Mouse (Mus musculus) CH12.LX (cell line): ENCODE data around the gene Abhd6. TPM values are rescaled to one million over a fixed set of nuclear protein-coding genes. Genes with fewer than 3 reads are reported as not detected.
"Not testable (repeated sequence)": the region's sequence is repeated elsewhere in the genome, so short reads cannot be mapped to it uniquely, and the experiment has no call there.

Source experiments
- DNase-seq: peaks from one replicate; pipeline ENCODE4 v3.0.0-alpha.2; 2013; ENCODE audit errors: extremely low read depth
- H3K27ac ChIP-seq: 2 replicates; pipeline ENCODE4 v1.5.1; 2012; ENCODE audit warnings: low read depth, mild to moderate bottlenecking, control low read depth, moderate library complexity; ENCODE audit not compliant: insufficient read depth
- H3K27me3 ChIP-seq: replicated peaks from 2 replicates; pipeline ENCODE3; 2012; ENCODE audit warnings: inconsistent platforms
- H3K36me3 ChIP-seq, 2 experiments: replicated peaks in 1 of 2; 2 replicates each; pipeline versions ENCODE3 to v1.6.1; 2012; ENCODE audit warnings: inconsistent platforms in 1 of 2, low read length in 1 of 2, mild to moderate bottlenecking in 1 of 2, mixed read lengths in 1 of 2, moderate library complexity in 1 of 2; ENCODE audit not compliant: control insufficient read depth in 1 of 2, insufficient read depth in 1 of 2
- H3K4me1 ChIP-seq, 2 experiments: 2 replicates each; pipeline ENCODE4 v1.6.1; 2012; ENCODE audit warnings: inconsistent platforms in 1 of 2, moderate library complexity in 1 of 2; ENCODE audit not compliant: insufficient read depth in 2 of 2, control insufficient read depth in 1 of 2
- H3K4me2 ChIP-seq: 2 replicates; pipeline ENCODE4 v1.6.1; 2012; ENCODE audit warnings: low read depth, mild to moderate bottlenecking, control low read depth; ENCODE audit not compliant: poor library complexity, insufficient read depth, severe bottlenecking
- H3K4me3 ChIP-seq, 3 experiments: fragments of 150-350 bp in 1 of 3; sonication (generic) in 1 of 3; replicated peaks in 1 of 3; 2 replicates each; pipeline versions ENCODE3 to v1.5.1; 2011 to 2012; ENCODE audit warnings: low read depth in 2 of 3, low read length in 2 of 3, mild to moderate bottlenecking in 2 of 3, moderate library complexity in 2 of 3, control low read depth in 1 of 3, improper control_type of control experiment in 1 of 3, inconsistent platforms in 1 of 3, mixed read lengths in 1 of 3; ENCODE audit not compliant: poor library complexity in 1 of 3
- H3K79me2 ChIP-seq: replicated peaks from 2 replicates; pipeline ENCODE4 v1.6.1; 2012; ENCODE audit warnings: mild to moderate bottlenecking, moderate library complexity; ENCODE audit not compliant: control insufficient read depth, poor library complexity, insufficient read depth, severe bottlenecking; ENCODE audit errors: extremely low read depth
- H3K9ac ChIP-seq: 2 replicates; pipeline ENCODE4 v1.6.1; 2012; ENCODE audit warnings: low read depth, mild to moderate bottlenecking, control low read depth, moderate library complexity; ENCODE audit not compliant: insufficient read depth
- H3K9me3 ChIP-seq: replicated peaks from 2 replicates; pipeline ENCODE3; 2012; ENCODE audit warnings: low read length, inconsistent platforms, mixed read lengths
- BHLHE40 ChIP-seq: IDR thresholded peaks from 2 replicates; pipeline ENCODE4 v1.6.1; 2011; ENCODE audit warnings: mild to moderate bottlenecking, low read depth, low read length, improper control_type of control experiment
- CHD1 ChIP-seq: IDR thresholded peaks from 2 replicates; pipeline ENCODE4 v1.6.1; 2012; ENCODE audit warnings: low read depth, low read length, improper control_type of control experiment, inconsistent platforms
- CHD2 ChIP-seq: IDR thresholded peaks from 2 replicates; pipeline ENCODE4 v1.6.1; 2011; ENCODE audit warnings: low read length, improper control_type of control experiment
- CTCF ChIP-seq, 2 experiments: IDR thresholded peaks in 1 of 2; conservative IDR thresholded peaks in 1 of 2; 2 replicates each; pipeline ENCODE4 v1.5.1; 2011 to 2012; ENCODE audit warnings: low read depth in 2 of 2, low read length in 2 of 2, improper control_type of control experiment in 1 of 2, inconsistent platforms in 1 of 2, mild to moderate bottlenecking in 1 of 2, moderate library complexity in 1 of 2
- EP300 ChIP-seq: IDR thresholded peaks from 2 replicates; pipeline ENCODE4 v1.6.1; 2011; ENCODE audit warnings: low read length, improper control_type of control experiment
- ETS1 ChIP-seq: conservative IDR thresholded peaks from 2 replicates; pipeline ENCODE4 v1.6.1; 2012; ENCODE audit warnings: low read depth, mild to moderate bottlenecking, inconsistent platforms, low read length, improper control_type of control experiment, moderate library complexity
- MAFK ChIP-seq: IDR thresholded peaks from 2 replicates; pipeline ENCODE4 v1.6.1; 2011; ENCODE audit warnings: low read length, improper control_type of control experiment; ENCODE audit not compliant: insufficient replicate concordance
- MEF2A ChIP-seq: IDR thresholded peaks from 2 replicates; pipeline ENCODE4 v1.6.1; 2014; ENCODE audit warnings: low read depth, mild to moderate bottlenecking, inconsistent platforms, low read length, improper control_type of control experiment, borderline replicate concordance
- NELFE ChIP-seq: IDR thresholded peaks from 2 replicates; pipeline ENCODE4 v1.6.1; 2011; ENCODE audit warnings: low read depth, low read length, improper control_type of control experiment
- NRF1 ChIP-seq: IDR thresholded peaks from 2 replicates; pipeline ENCODE4 v1.6.1; 2014; ENCODE audit warnings: low read depth, mild to moderate bottlenecking, inconsistent platforms, low read length, improper control_type of control experiment, moderate library complexity
- PAX5 ChIP-seq: IDR thresholded peaks from 2 replicates; pipeline ENCODE4 v1.6.1; 2012; ENCODE audit warnings: low read length, inconsistent platforms, mixed read lengths
- POLR2A ChIP-seq: IDR thresholded peaks from 2 replicates; pipeline ENCODE4 v1.6.1; 2011; ENCODE audit warnings: low read depth, mild to moderate bottlenecking, improper control_type of control experiment, low read length
- POLR2AphosphoS2 ChIP-seq: IDR thresholded peaks from 2 replicates; pipeline ENCODE4 v1.6.1; 2011; ENCODE audit warnings: low read depth, low read length, improper control_type of control experiment
- RAD21 ChIP-seq: IDR thresholded peaks from 2 replicates; pipeline ENCODE4 v1.6.1; 2011; ENCODE audit warnings: low read depth, mild to moderate bottlenecking, low read length, improper control_type of control experiment, moderate library complexity
- RCOR1 ChIP-seq: conservative IDR thresholded peaks from 2 replicates; pipeline ENCODE4 v1.6.1; 2012; ENCODE audit warnings: low read depth, mild to moderate bottlenecking, inconsistent platforms, low read length, improper control_type of control experiment
- SIN3A ChIP-seq: IDR thresholded peaks from 2 replicates; pipeline ENCODE4 v1.6.1; 2012; ENCODE audit warnings: low read length, improper control_type of control experiment, inconsistent platforms
- TBP ChIP-seq: conservative IDR thresholded peaks from 2 replicates; pipeline ENCODE4 v1.6.1; 2011; ENCODE audit warnings: low read depth, low read length, improper control_type of control experiment
- USF2 ChIP-seq: conservative IDR thresholded peaks from 2 replicates; pipeline ENCODE4 v1.6.1; 2011; ENCODE audit warnings: low read depth, low read length, improper control_type of control experiment
- ZKSCAN1 ChIP-seq: IDR thresholded peaks from 2 replicates; pipeline ENCODE4 v1.6.1; 2012; ENCODE audit warnings: low read depth, inconsistent platforms, low read length, improper control_type of control experiment, borderline replicate concordance
- ZNF384 ChIP-seq: IDR thresholded peaks from 2 replicates; pipeline ENCODE4 v1.6.1; 2012; ENCODE audit warnings: low read depth, low read length, improper control_type of control experiment, inconsistent platforms
- dilution Hi-C: fragments of 300-500 bp; cut with MboI; formaldehyde crosslinking; loops from 2 replicates; pipeline ENCODE4 v1.14.3; 2020; ENCODE audit warnings: low sequenced_read_pairs; ENCODE audit not compliant: extremely low pct_unique_long_range_greater_than_20kb, extremely low pct_ligation_motif_present
- in situ Hi-C: fragments of 300-500 bp; cut with MboI; formaldehyde crosslinking; loops from 3 replicates; pipeline ENCODE4 v1.14.3; 2019; ENCODE audit warnings: low sequenced_read_pairs, low pct_ligation_motif_present, low pct_unique_long_range_greater_than_20kb, mixed read lengths
- polyA plus RNA-seq: library from polyadenylated mRNA; unstranded; fragments of >175 nt; gene quantifications from 2 replicates; pipeline ENCODE4 v1.2.1, GENCODE M21; 2012; ENCODE audit warnings: low read depth; ENCODE audit not compliant: insufficient read length
- total RNA-seq, 2 experiments: library from RNA; depleted of rRNA; stranded (reverse); fragments of 300-350 nt in 1 of 2; fragments of >200 nt in 1 of 2; gene quantifications; 2 replicates each; pipeline ENCODE4 v1.2.3; 2012 to 2014

The Abhd6 gene
- total and polyA plus RNA-seq, 3 experiments = 31.9 to 55.9 (median 36.0) TPM

DNA sequence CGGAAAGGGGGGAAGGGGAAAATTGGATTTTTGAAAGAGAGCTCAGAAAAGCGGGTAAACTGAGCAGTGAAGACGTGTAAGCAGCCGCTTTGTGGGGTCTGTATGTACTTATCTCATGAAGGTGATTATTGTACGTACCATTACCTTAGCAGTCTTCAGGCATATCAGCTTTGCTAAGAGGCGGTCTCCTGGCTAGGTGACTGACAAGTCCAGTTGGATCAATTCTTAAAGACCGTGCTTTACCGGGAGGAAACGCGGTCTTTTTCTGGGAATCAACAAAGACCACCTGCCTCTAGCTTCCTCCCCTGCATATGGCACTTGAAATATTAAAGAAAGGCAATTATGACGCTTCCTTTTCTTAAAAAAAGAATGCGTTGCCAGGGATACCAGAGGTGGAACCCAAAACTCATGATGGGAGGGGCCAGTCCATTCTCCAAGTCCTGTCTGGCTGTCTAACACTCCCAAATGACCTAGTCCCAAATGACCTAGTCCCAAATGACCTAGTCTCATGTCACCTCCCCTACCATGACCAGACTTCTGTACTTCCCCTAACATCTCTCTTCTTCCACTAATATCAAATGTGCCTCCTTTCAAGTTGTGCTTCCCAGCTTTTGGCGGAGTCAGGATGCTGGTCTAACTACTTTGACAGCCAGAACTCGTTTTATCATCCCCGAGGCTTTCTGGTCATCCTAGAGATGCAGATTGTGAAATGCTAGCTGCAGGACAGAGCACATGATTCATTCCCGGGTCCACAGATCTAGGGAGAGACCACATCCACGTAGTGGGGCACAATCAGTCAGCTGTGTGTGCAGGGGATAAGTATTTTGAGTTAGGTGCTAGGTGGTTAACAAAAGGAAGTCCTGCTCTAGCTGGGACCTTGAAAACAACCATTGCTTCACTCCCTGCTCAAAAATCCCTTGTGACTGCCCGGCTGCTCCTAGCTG lies 1.3 kb downstream of the Abhd6 start:
- Histone ChIP-seq H3K9me3 (no peaks in the 10 kb centered on the region), H3K27me3 (peaks cover 8% of the 10 kb centered on the region), H3K79me2 (peaks cover 6% of the 10 kb centered on the region), H3K4me3 (peak overlapping the region; percentile 76 to 88 (median 82)), H3K36me3 (peaks cover 0 to 13% of the 10 kb centered on the region in 2 experiments), H3K27ac (no peak overlapping the region), H3K4me1 (peaks cover 32 to 59% of the 10 kb centered on the region in 2 experiments), H3K9ac (peak overlapping the region; percentile 75), H3K4me2 (peak overlapping the region; percentile 48)
- in situ Hi-C loops = loop anchor here (5.0 kb wide), 2 partner anchors 38 to 42 kb away; no protein-coding TSS in a partner anchor
- no peak for DNase-seq
- no peak for TF ChIP-seq CHD2
- TF ChIP-seq TBP = no peak
- no peak for TF ChIP-seq RCOR1
- no peak for TF ChIP-seq ZNF384
- dilution Hi-C loops = no loop called here

DNA sequence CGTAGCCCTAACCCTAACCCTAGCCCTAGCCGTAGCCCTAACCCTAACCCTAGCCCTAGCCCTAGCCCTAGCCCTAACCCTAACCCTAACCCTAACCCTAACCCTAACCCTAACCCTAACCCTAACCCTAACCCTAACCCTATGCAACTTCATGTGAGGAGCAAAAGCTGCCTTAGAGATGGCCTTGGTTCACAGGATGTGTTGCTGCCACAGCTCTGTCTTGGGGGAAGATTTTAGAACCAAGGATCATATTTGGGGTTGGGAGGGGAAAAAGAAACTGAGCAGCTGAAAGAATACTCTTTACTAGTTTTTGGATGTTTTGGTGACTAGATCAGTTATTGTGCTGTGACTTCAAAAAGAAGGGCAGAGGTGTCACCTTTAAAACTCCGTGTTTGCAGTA lies 3.4 kb downstream of the Abhd6 start:
- dilution Hi-C loops, H3K9ac ChIP-seq, H3K27ac ChIP-seq, DNase-seq, H3K4me2 ChIP-seq, H3K9me3 ChIP-seq, H3K4me3 ChIP-seq, in situ Hi-C loops, H3K79me2 ChIP-seq, H3K27me3 ChIP-seq: not testable (repeated sequence)
- Histone ChIP-seq H3K4me1 (peaks cover 34 to 69% of the 10 kb centered on the region in 2 experiments), H3K36me3 (peaks cover 0 to 18% of the 10 kb centered on the region in 2 experiments)

DNA sequence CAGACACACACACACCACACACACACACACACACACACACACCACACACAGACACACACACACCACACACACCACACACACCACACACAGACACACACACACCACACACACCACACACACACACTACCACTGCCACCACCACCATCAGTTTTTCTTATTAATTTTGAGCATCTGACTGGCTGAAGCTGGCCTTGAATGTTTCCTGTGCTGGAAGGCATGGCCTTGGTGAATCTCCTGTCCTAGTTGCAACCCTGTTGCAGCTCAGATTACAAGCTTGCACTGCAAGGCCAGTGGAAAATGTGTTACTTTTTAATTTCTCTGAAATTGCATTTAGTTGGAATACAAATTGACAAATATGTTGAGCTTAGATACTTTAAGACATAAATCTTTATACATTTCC lies 4.4 kb downstream of the Abhd6 start:
- peaks cover 0 to 18% of the 10 kb centered on the region in 2 experiments for H3K36me3 ChIP-seq
- no peak for DNase-seq
- peak overlapping the region in 1 of 3 experiments; percentile 36 for H3K4me3 ChIP-seq
- no peak overlapping the region for H3K9ac ChIP-seq
- in situ Hi-C loops = no loop called here
- TF ChIP-seq CHD2 = no peak
- no peak for TF ChIP-seq TBP
- TF ChIP-seq POLR2A = no peak
- TF ChIP-seq BHLHE40 = no peak
- no peak for TF ChIP-seq RCOR1
- no peak for TF ChIP-seq USF2
- TF ChIP-seq ETS1 = no peak
- no peak for TF ChIP-seq POLR2AphosphoS2
- no peak for TF ChIP-seq EP300
- no peak for TF ChIP-seq NELFE
- TF ChIP-seq MAFK = no peak
- TF ChIP-seq PAX5 = no peak
- TF ChIP-seq ZKSCAN1 = no peak
- TF ChIP-seq SIN3A = no peak
- TF ChIP-seq CTCF (conservative IDR thresholded peaks at IDR 0.05 in 1 of 2, IDR thresholded peaks at IDR 0.05 in 1 of 2; ENCODE audit: low read depth in 2 of 2, low read length in 2 of 2) = no peak
- TF ChIP-seq NRF1 = no peak
- TF ChIP-seq CHD1 = no peak
- TF ChIP-seq MEF2A = no peak
- no peak for TF ChIP-seq RAD21
- H3K79me2 ChIP-seq = peaks cover 11% of the 10 kb centered on the region
- no peaks in the 10 kb centered on the region for H3K9me3 ChIP-seq
- no peak overlapping the region for H3K4me2 ChIP-seq
- dilution Hi-C loops = no loop called here
- no peaks in the 10 kb centered on the region for H3K27me3 ChIP-seq
- peaks cover 31 to 75% of the 10 kb centered on the region in 2 experiments for H3K4me1 ChIP-seq
- peak overlapping the region; percentile 16 for H3K27ac ChIP-seq
